Mouse (Mus musculus): ENCODE results near the gene Paqr7. TPM values are rescaled to one million over a fixed set of nuclear protein-coding genes. Genes with fewer than 3 reads are reported as not detected.

Paqr7 gene
- polyA plus RNA-seq (2014; fragmentation: Illumina TruSeq; extraction: RNeasy Lipid Tissue Mini Kit (QIAGEN cat#74804); ENCODE audit: low replicate concordance), result 10.1 TPM

DNA sequence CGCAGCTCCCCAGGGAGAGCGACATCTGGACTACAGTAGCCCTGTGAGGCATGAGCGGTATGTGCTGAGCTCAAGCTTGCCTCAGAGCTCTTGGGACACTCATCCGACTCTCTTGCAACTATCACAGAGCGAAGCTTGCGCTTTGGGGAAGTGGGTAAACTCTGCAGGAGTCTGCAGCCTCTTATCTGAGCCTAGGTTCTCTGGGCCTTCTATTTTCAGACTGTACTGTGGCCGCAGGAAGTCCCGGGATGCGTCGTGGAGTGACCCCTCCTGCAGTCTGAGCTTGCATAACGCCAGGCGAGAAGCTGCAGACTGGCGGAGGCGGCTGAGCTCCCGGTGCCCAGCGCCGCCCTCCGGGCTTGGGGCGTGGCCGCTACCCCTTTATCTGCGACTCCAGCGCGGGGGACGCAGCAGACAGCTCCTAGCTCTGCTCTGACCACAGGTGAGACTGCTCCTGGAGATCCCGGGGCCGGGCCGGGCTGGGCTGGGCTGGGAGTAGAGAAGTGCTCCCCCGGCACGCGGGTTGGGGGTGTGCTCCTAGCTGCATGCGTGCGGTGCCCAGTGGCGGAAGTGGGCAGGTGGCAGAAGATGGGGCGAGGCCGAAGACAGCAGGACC, at the start of gene Paqr7:
Gene Paqr7 (plus strand): TSS at position 103 of the 616 bp plus-strand sequence.

DNA sequence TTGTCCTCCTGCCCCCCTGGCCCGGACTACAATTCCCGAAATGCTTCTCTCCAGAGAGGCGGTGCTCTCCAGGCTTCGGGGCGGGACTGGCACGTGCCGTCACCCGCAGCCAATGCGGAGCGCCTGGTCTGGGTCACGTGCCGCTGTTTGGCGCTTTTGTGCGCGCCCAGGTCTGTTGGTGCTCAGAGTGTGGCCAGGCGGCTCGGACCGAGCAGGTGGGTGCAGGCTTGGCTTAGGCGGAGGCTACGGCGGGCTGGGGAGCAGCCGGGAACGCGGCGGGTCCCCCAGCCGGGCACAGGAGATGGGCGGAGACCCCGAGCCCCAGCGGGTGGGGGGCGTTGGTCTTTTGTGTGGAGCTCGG, 28.3 kb upstream of the Paqr7 start, which contains the start of gene Stmn1:
Gene Stmn1 (plus strand): TSS at position 106 of the 361 bp plus-strand sequence.

GRCm38 (mm10) chr4:134510845-134511411, 14.4 kb downstream of the Paqr7 start, which contains the start of gene Aunip:
Gene Aunip (plus strand): TSS chr4:134510999.

DNA sequence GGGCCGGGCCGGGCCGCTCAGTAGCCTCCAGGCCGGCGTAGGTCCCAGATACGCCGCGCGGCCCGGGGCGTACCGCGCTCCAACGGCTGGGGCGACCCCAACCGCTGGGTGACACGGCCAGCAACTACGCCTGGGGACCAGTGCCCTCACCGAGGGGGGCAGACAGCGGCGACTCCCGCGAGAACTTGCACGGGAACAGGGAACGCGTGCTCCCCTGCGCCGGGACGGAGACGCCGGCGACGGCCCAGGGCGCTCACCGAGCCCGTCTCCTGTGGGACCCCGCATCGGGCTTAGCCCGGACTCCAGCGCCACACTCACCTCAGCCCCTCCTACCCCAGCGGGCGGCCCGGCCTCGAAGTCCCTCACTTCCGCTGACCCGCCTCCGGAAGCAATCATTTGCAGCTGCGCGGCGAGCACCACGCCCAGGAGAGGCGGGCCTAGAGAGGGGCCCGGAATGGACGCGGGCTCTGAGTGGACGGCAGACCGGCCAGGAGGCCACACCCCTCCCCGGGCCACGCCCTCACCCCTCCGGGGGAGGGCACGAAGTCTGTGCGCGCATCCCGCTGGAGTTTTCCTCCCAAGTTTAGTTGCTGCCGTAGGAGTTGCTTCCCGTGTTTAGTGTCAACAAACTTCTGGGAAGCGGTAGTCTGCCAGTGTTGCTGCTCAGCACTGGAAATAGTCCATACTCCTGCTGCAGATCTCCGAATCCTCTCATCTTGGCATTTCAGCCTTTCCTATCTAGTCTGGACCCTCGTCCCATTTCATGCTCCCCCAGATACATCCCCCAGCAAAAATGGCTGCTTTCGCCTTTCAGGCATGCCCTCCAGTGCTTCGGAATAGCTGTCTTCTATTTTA, 38.7 kb downstream of the Paqr7 start, which contains the start of gene Mtfr1l:
Gene Mtfr1l (minus strand): TSS at position 456 of the 855 bp plus-strand sequence.

GRCm38 (mm10) chr4:134551494-134552316, 55.2 kb downstream of the Paqr7 start, which contains the start of gene Selenon:
Gene Selenon (minus strand): TSS chr4:134552166.

Other genes starting within 250 kb of the Paqr7 start
- not detected for gene Gm30191, start 249.8 kb upstream of the Paqr7 start, polyA plus RNA-seq (2014; fragmentation: Illumina TruSeq; extraction: RNeasy Lipid Tissue Mini Kit (QIAGEN cat#74804); ENCODE audit: low replicate concordance)
- gene Grrp1, start 242.6 kb upstream of the Paqr7 start, polyA plus RNA-seq (2014; fragmentation: Illumina TruSeq; extraction: RNeasy Lipid Tissue Mini Kit (QIAGEN cat#74804); ENCODE audit: low replicate concordance), result not detected
- 28.0 TPM for gene Pdik1l, start 208.8 kb upstream of the Paqr7 start, polyA plus RNA-seq (2014; fragmentation: Illumina TruSeq; extraction: RNeasy Lipid Tissue Mini Kit (QIAGEN cat#74804); ENCODE audit: low replicate concordance)
- 0.48 TPM for gene Trim63, start 181.6 kb upstream of the Paqr7 start, polyA plus RNA-seq (2014; fragmentation: Illumina TruSeq; extraction: RNeasy Lipid Tissue Mini Kit (QIAGEN cat#74804); ENCODE audit: low replicate concordance)
- 17.2 TPM for gene Slc30a2, start 153.5 kb upstream of the Paqr7 start, polyA plus RNA-seq (2014; fragmentation: Illumina TruSeq; extraction: RNeasy Lipid Tissue Mini Kit (QIAGEN cat#74804); ENCODE audit: low replicate concordance)
- gene Extl1, start 112.8 kb upstream of the Paqr7 start, polyA plus RNA-seq (2014; fragmentation: Illumina TruSeq; extraction: RNeasy Lipid Tissue Mini Kit (QIAGEN cat#74804); ENCODE audit: low replicate concordance), result not detected
- gene Pafah2, start 100.4 kb upstream of the Paqr7 start, polyA plus RNA-seq (2014; fragmentation: Illumina TruSeq; extraction: RNeasy Lipid Tissue Mini Kit (QIAGEN cat#74804); ENCODE audit: low replicate concordance), result 19.8 TPM
- 73.5 TPM for gene Stmn1, start 28.4 kb upstream of the Paqr7 start, polyA plus RNA-seq (2014; fragmentation: Illumina TruSeq; extraction: RNeasy Lipid Tissue Mini Kit (QIAGEN cat#74804); ENCODE audit: low replicate concordance)
- gene Aunip, start 14.3 kb downstream of the Paqr7 start, polyA plus RNA-seq (2014; fragmentation: Illumina TruSeq; extraction: RNeasy Lipid Tissue Mini Kit (QIAGEN cat#74804); ENCODE audit: low replicate concordance), result 2.0 TPM
- 27.0 TPM for gene Mtfr1l, start 38.7 kb downstream of the Paqr7 start, polyA plus RNA-seq (2014; fragmentation: Illumina TruSeq; extraction: RNeasy Lipid Tissue Mini Kit (QIAGEN cat#74804); ENCODE audit: low replicate concordance)
- gene Selenon, start 55.5 kb downstream of the Paqr7 start, polyA plus RNA-seq (2014; fragmentation: Illumina TruSeq; extraction: RNeasy Lipid Tissue Mini Kit (QIAGEN cat#74804); ENCODE audit: low replicate concordance), result 0.45 TPM
- gene Man1c1, start 207.6 kb downstream of the Paqr7 start, polyA plus RNA-seq (2014; fragmentation: Illumina TruSeq; extraction: RNeasy Lipid Tissue Mini Kit (QIAGEN cat#74804); ENCODE audit: low replicate concordance), result 1.0 TPM